Mouse (Mus musculus) stomach, embryonic 14.5 days (tissue): Measurements from ENCODE around the gene Col5a3. TPM values are rescaled to one million over a fixed set of nuclear protein-coding genes. Genes with fewer than 3 reads are reported as not detected.
A peak's percentile ranks its signal among the peaks of the same experiment; 100 is the strongest.

Experiments
- ATAC-seq: fragments of 200-750 bp; cut with Nextera tagmentation; 2 replicates; pipeline ENCODE4 v1.8.0; 2017; ENCODE audit warnings: low read depth, moderate TSS enrichment; ENCODE audit not compliant: insufficient number of reproducible peaks, insufficient read depth, low FRiP score
- H3K27ac ChIP-seq: fragments of 300-500 bp; sonication (generic); 2 replicates; pipeline ENCODE4 v1.5.1; 2014; ENCODE audit warnings: mild to moderate bottlenecking, low read length, moderate library complexity, mixed read lengths
- H3K27me3 ChIP-seq: fragments of 300-500 bp; sonication (generic); 2 replicates; pipeline ENCODE4 v1.6.1; 2014; ENCODE audit warnings: low read length, control low read depth, mixed read lengths; ENCODE audit not compliant: control insufficient read depth, insufficient read depth
- H3K36me3 ChIP-seq: fragments of 300-500 bp; sonication (generic); 2 replicates; pipeline ENCODE4 v1.6.1; 2014; ENCODE audit warnings: mild to moderate bottlenecking, control low read depth, low read length, moderate library complexity, mixed read lengths; ENCODE audit not compliant: control insufficient read depth, insufficient read depth
- H3K4me1 ChIP-seq: fragments of 300-500 bp; sonication (generic); 2 replicates; pipeline ENCODE4 v1.6.1; 2014; ENCODE audit warnings: low read length, control low read depth, mixed read lengths; ENCODE audit not compliant: control insufficient read depth, insufficient read depth
- H3K4me2 ChIP-seq: fragments of 300-500 bp; sonication (generic); replicated peaks from 2 replicates; pipeline ENCODE4 v1.6.1; 2014; ENCODE audit warnings: low read depth, low read length, control low read depth
- H3K4me3 ChIP-seq: fragments of 300-500 bp; sonication (generic); 2 replicates; pipeline ENCODE4 v1.5.1; 2014; ENCODE audit warnings: low read depth, low read length, control low read depth
- H3K9ac ChIP-seq: fragments of 300-500 bp; sonication (generic); replicated peaks from 2 replicates; pipeline ENCODE4 v1.6.1; 2014; ENCODE audit warnings: low read depth, mild to moderate bottlenecking, control low read depth, low read length, moderate library complexity, mixed read lengths
- H3K9me3 ChIP-seq: fragments of 300-500 bp; sonication (generic); 2 replicates; pipeline ENCODE4 v1.6.1; 2016; ENCODE audit warnings: low read depth, low read length, control low read depth; ENCODE audit not compliant: control insufficient read depth
- WGBS: fragments of 180-500 bp; shearing (Covaris S2); extraction: QIAGEN DNeasy Blood & Tissue Kit; methylation state at CpG from one replicate; pipeline ENCODE4 v1.1.7; 2014; 5-methylcytosine and 5-hydroxymethylcytosine counted together
- polyA plus RNA-seq: library from polyadenylated mRNA; unstranded; fragments of >200 nt; fragmentation: Nextera tagmentation; extraction: Ambion mirVana; gene quantifications from 2 replicates; pipeline ENCODE4 v1.2.1, GENCODE M21; 2014

The Col5a3 gene
- polyA plus RNA-seq, 1 experiment from 2014 or later = 1.2 TPM

DNA sequence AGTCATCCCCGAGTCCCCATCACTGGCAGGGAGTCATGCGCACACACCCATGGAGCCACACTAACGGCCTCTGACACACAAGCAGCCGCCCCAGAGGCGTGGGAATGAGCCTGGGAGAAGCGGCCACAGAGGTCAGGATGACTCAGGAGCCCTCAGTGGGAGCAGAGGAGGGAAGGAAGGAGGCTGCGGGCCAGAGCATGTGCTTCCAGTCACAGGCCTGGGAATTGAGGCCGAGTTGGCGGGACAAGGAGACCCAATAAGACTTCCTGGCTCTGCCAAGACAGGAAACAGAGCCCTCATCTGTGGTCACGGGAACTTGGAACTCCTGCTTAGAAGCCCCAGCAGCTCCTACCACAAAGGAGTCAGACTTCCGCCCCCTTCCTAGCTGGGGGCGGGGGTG, 54.1 kb downstream of the Col5a3 start:
- H3K4me3 ChIP-seq = no peak overlapping the region
- no peaks in the 10 kb centered on the region for H3K4me1 ChIP-seq
- WGBS = 60% methylated on average over 12 of the region's 12 CpGs
- no peak for ATAC-seq
- no peak overlapping the region for H3K27ac ChIP-seq
- H3K9ac ChIP-seq = no peak overlapping the region
- no peak overlapping the region for H3K4me2 ChIP-seq
- no peaks in the 10 kb centered on the region for H3K27me3 ChIP-seq
- H3K9me3 ChIP-seq = no peaks in the 10 kb centered on the region
- H3K36me3 ChIP-seq = no peaks in the 10 kb centered on the region

DNA sequence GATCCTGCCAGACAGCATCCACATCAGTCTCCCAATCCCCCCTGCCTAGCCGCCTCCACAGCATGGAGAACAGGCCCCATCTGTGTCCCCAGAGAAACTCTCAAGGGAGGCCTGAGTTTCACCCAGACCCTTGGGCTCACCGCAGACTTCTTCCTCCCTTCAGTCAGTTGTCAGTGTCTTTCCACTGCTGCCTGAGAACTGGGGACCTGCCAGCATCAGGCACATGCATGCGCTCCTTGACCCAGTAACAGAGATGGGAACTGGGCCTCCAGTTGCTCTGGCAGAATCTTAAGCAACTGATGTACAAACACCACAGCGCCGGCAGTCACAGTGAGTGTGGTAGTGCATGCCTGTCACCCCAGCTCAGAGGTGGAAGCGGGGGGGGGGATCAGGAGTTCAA, 56.0 kb downstream of the Col5a3 start:
- H3K9me3 ChIP-seq = no peaks in the 10 kb centered on the region
- H3K27ac ChIP-seq = no peak overlapping the region
- no peaks in the 10 kb centered on the region for H3K36me3 ChIP-seq
- H3K4me1 ChIP-seq = no peaks in the 10 kb centered on the region
- H3K4me2 ChIP-seq = no peak overlapping the region
- no peaks in the 10 kb centered on the region for H3K27me3 ChIP-seq
- H3K9ac ChIP-seq = no peak overlapping the region
- no peak for ATAC-seq
- no peak overlapping the region for H3K4me3 ChIP-seq
- WGBS = 84% methylated on average over 6 of the region's 6 CpGs

DNA sequence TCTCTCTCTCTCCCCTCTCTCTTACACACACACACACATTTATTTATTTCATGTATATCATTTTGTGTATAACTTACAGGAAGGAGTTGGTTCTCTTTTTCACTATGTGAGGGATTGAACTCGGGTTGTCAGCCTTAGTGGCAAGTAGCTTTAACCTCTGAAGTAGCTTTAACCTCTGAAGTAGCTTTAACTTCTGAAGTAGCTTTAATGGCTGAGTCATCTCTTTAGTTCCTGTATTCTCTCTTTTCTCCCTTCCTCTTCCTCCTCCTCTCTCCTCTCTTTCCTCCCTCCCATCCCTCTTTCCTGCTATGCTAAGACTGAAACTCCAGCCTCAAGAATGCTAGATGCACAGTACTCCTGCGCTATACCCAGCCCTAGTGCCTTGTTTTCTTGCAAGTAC, 56.6 kb downstream of the Col5a3 start:
- no peak overlapping the region for H3K9ac ChIP-seq
- WGBS = 73% methylated on average over 2 of the region's 2 CpGs
- H3K9me3 ChIP-seq = no peaks in the 10 kb centered on the region
- no peak overlapping the region for H3K4me2 ChIP-seq
- no peaks in the 10 kb centered on the region for H3K27me3 ChIP-seq
- ATAC-seq = no peak
- no peaks in the 10 kb centered on the region for H3K4me1 ChIP-seq
- no peak overlapping the region for H3K27ac ChIP-seq
- H3K36me3 ChIP-seq = no peaks in the 10 kb centered on the region
- H3K4me3 ChIP-seq = no peak overlapping the region

DNA sequence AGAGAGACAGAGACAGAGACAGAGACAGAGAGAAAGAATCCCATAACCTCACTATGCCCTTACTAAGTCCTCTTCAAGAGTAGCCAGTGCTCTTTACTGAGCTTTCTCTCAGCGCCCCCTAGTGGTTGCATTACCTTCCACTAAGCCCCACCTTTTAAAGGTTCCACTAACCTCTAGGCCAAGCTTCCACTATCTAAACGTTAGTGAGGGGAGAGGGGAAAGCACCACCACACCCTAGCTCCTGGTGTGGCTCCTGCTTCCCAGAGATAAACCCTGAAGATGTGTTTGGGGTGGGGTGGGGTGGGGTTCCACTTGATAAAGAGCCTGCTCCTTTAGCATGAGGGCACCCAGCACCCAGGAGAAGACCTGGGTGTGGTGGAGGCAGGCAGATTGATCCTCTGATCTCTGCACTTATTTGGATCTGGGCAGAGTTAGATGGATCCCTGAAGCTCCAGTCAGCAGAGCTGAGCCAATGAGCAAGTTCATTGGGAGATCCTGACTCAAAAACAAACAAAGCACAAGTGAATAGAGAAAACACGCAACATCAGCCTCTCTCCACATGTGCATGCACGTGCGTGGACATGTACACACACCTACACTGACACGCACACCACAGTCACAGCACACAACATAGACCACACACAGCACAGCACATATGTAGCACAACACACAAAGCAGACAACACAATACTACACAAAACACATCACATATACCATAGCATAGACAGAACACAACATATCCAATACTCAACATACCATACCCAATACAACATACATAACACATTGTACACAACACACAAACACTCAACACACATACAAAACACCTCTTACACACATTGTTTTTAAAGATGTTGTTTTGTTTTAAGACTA, 57.5 kb downstream of the Col5a3 start:
- Histone ChIP-seq H3K27ac (no peak overlapping the region), H3K9me3 (no peaks in the 10 kb centered on the region), H3K4me1 (no peaks in the 10 kb centered on the region), H3K27me3 (no peaks in the 10 kb centered on the region), H3K36me3 (no peaks in the 10 kb centered on the region), H3K9ac (no peak overlapping the region), H3K4me2 (no peak overlapping the region), H3K4me3 (no peak overlapping the region)
- 57% methylated on average over 6 of the region's 6 CpGs for WGBS
- peak; percentile 64; the same call in 1 of the 2 replicates for ATAC-seq

DNA sequence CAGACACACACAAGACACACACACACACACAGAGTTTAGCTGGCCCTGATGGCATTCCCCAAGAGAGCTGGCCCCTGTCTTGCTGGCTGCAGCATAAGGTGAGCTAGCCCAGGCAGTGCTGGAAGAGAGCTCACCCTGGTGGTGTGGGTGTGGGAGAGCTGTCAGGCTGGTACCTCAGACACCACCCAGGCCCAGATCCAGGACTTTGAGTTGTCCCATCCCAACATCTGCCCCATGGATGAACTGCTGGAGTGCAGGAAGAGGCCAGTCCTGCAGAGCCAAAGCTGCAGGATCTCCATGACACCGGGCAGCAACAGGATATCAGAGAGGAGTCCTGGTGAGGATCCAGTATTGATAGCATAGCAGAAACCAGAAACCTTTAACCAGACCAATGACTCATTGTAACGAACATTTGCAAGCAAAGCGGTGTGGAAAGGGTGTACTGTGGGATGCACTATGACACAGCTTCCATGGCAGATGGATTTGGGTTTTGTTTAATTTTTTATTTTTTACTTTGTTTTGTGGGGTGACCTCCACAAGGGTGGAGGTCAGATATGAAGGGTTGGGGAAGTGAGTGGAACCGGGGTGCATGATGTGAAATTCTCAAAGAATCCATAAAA, 58.7 kb downstream of the Col5a3 start:
- Histone ChIP-seq H3K9ac (no peak overlapping the region), H3K36me3 (no peaks in the 10 kb centered on the region), H3K27ac (no peak overlapping the region), H3K4me1 (no peaks in the 10 kb centered on the region), H3K4me3 (no peak overlapping the region), H3K9me3 (no peaks in the 10 kb centered on the region), H3K27me3 (no peaks in the 10 kb centered on the region), H3K4me2 (no peak overlapping the region)
- ATAC-seq = no peak
- 84% methylated on average over 4 of the region's 4 CpGs for WGBS

DNA sequence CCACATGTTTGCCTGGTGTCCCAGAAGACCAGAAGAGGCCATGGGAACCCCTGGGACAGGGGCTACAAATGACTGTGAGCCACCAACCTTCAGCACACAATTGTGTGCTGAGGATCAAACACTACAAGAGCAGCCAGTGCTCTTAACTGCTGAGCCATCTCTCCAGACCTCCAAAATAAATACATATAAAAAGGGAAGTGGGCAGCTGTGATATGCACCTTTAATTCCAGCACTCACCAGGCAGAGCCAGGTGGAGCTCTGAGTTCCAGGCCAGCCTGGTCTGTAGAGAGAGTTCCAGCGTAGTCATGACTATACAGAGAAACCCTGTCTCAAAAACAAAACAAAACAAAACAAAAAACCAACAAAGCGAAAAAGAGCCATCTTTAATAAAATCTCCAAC, 60.5 kb downstream of the Col5a3 start:
- WGBS = 82% methylated on average over 2 of the region's 2 CpGs

DNA sequence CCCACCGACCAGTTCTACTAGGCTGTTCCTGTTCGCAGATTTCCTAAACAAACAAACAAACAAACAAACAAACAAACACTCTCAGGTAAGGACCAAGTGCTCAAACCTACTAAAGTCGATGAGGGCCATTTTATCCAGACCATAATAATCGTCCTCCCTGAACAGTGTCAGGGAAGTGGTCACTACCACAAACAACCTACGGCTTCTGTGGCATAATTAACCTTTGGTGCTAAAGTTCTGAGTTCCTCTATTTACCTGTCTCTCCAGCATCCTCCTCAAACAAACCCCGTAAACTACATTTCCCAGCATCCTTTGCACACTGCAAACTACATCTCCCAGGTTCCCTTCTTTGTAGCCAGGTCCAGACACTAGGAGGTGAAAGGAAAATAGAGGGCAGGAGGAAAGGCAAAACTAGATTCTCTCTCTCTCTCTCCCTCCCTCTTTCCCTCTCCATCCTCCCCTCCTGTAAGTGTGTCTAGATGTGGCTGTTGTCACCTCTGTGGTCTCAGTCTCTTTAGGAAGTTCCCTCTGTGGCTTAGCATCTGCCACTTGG, 63.3 kb downstream of the Col5a3 start:
- WGBS = 50% methylated on average over 6 of the region's 6 CpGs
- H3K9me3 ChIP-seq = no peaks in the 10 kb centered on the region
- H3K4me2 ChIP-seq = no peak overlapping the region
- no peaks in the 10 kb centered on the region for H3K36me3 ChIP-seq
- H3K4me1 ChIP-seq = no peaks in the 10 kb centered on the region
- H3K27me3 ChIP-seq = no peaks in the 10 kb centered on the region
- no peak overlapping the region for H3K27ac ChIP-seq
- ATAC-seq = no peak; the same call in 1 of the 2 replicates
- no peak overlapping the region for H3K9ac ChIP-seq
- H3K4me3 ChIP-seq = no peak overlapping the region

More for the DNA sequence above, 60.5 kb downstream of the Col5a3 start:
- Histone ChIP-seq H3K4me2 (no peak overlapping the region), H3K27me3 (no peaks in the 10 kb centered on the region), H3K9ac (no peak overlapping the region), H3K4me1 (no peaks in the 10 kb centered on the region), H3K36me3 (no peaks in the 10 kb centered on the region), H3K4me3 (no peak overlapping the region), H3K9me3 (no peaks in the 10 kb centered on the region), H3K27ac (no peak overlapping the region)
- no peak for ATAC-seq

DNA sequence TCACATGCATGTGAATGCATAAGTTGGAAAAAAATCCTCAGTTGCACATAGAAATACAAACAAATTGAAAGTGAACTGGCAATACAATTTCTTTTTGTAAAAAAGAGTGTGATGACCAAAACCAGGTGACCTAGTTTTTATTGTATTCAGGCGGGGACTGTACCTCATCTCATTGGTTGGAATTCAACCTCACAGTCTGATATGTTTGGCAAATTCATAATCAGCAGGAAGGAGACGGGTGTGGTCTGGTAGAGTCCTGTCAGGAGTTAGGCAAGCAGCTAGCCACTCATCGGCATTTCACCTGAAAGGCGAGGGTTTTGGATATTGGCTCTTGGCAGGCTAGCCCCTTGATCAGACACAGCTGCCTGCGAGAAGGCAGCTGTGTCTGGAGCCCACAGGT, 65.7 kb downstream of the Col5a3 start:
- WGBS = 59% methylated on average over 5 of the region's 5 CpGs
- no peak overlapping the region for H3K4me3 ChIP-seq
- H3K27me3 ChIP-seq = peaks cover 17% of the 10 kb centered on the region
- no peak for ATAC-seq
- no peak overlapping the region for H3K9ac ChIP-seq
- no peaks in the 10 kb centered on the region for H3K9me3 ChIP-seq
- H3K4me2 ChIP-seq = no peak overlapping the region
- H3K27ac ChIP-seq = no peak overlapping the region
- no peaks in the 10 kb centered on the region for H3K36me3 ChIP-seq
- no peaks in the 10 kb centered on the region for H3K4me1 ChIP-seq
